Mouse (Mus musculus): ENCODE measurements around the gene Dpy19l1. TPM values are rescaled to one million over a fixed set of nuclear protein-coding genes. Genes with fewer than 3 reads are reported as not detected.

Gene Dpy19l1
- total RNA-seq, 2 experiments from 2014 or later = 13.6 to 17.4 TPM

Other genes with a start within 250 kb of the Dpy19l1 start
- gene Cypt4, start 122.1 kb upstream of the Dpy19l1 start, total RNA-seq (2021) = not detected
- gene Dpy19l2, start 193.2 kb upstream of the Dpy19l1 start, total RNA-seq (2021) = not detected